Mouse (Mus musculus) midbrain, embryonic 14.5 days (tissue): Measurements from ENCODE around the gene Stambp. TPM values are rescaled to one million over a fixed set of nuclear protein-coding genes. Genes with fewer than 3 reads are reported as not detected.

Experiments
- ATAC-seq: fragments of 200-750 bp; cut with Nextera tagmentation; 2 replicates; pipeline ENCODE4 v1.8.0; 2017; ENCODE audit warnings: moderate number of reproducible peaks, moderate library complexity; ENCODE audit not compliant: low FRiP score, low TSS enrichment
- DNase-seq: peaks from one replicate; pipeline ENCODE4 v3.0.0-alpha.2; 2015
- H3K27ac ChIP-seq: fragments of 300-500 bp; sonication (generic); replicated peaks from 2 replicates; pipeline ENCODE4 v1.5.1; 2014; ENCODE audit warnings: mild to moderate bottlenecking, low read depth, low read length, moderate library complexity
- H3K27me3 ChIP-seq: fragments of 300-500 bp; sonication (generic); 2 replicates; pipeline ENCODE4 v1.6.1; 2014; ENCODE audit warnings: low read length, control low read depth, mixed read lengths; ENCODE audit not compliant: control insufficient read depth, insufficient read depth
- H3K36me3 ChIP-seq: fragments of 300-500 bp; sonication (generic); 2 replicates; pipeline ENCODE4 v1.6.1; 2014; ENCODE audit warnings: low read length, control low read depth; ENCODE audit not compliant: control insufficient read depth, insufficient read depth
- H3K4me1 ChIP-seq: fragments of 300-500 bp; sonication (generic); 2 replicates; pipeline ENCODE4 v1.6.1; 2014; ENCODE audit warnings: mild to moderate bottlenecking, antibody characterized with exemption, low read length, control low read depth; ENCODE audit not compliant: control insufficient read depth, insufficient read depth
- H3K4me2 ChIP-seq: fragments of 300-500 bp; sonication (generic); 2 replicates; pipeline ENCODE4 v1.6.1; 2014; ENCODE audit warnings: mild to moderate bottlenecking, low read length, moderate library complexity
- H3K4me3 ChIP-seq: fragments of 300-500 bp; sonication (generic); replicated peaks from 2 replicates; pipeline ENCODE4 v1.5.1; 2014; ENCODE audit warnings: low read depth, low read length
- H3K9ac ChIP-seq: fragments of 300-500 bp; sonication (generic); replicated peaks from 2 replicates; pipeline ENCODE4 v1.6.1; 2014; ENCODE audit warnings: mild to moderate bottlenecking, low read length, moderate library complexity
- H3K9me3 ChIP-seq: fragments of 300-500 bp; sonication (generic); 2 replicates; pipeline ENCODE4 v1.6.1; 2016; ENCODE audit warnings: low read length, control low read depth, mixed read lengths; ENCODE audit not compliant: control insufficient read depth
- WGBS: fragments of 180-500 bp; shearing (Covaris S2); extraction: QIAGEN DNeasy Blood & Tissue Kit; methylation state at CpG from one replicate; pipeline ENCODE4 v1.1.7; 2014; 5-methylcytosine and 5-hydroxymethylcytosine counted together
- polyA plus RNA-seq: library from polyadenylated mRNA; unstranded; fragments of >200 nt; fragmentation: Nextera tagmentation; extraction: Ambion mirVana; gene quantifications from 2 replicates; pipeline ENCODE4 v1.2.1, GENCODE M21; 2014

The Stambp gene
- polyA plus RNA-seq, 1 experiment from 2014 or later, result 63.6 TPM

DNA sequence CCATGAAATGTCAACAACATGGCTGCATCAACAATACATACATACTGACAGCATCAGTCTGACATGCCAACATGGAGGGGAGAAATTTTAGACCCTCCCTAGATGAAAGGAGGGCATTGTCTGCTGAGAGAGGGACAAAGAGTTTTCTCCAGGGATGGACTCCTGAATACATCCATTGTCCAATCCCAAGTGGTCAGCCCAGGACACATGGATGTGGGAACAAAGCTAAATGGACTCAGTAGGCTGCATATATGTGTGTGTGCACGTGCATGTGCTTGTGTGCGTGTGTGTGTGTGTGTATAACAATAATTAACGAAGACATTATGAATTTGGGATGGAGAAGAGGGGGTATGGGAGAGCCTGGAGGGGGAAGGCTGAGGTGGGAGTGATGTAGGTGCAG is 26.8 kb downstream of the Stambp start:
- no peak overlapping the region for H3K4me3 ChIP-seq
- H3K9ac ChIP-seq, result no peak overlapping the region
- DNase-seq (no peak), ATAC-seq (no peak)
- no peaks in the 10 kb centered on the region for H3K27me3 ChIP-seq
- peaks cover 27% of the 10 kb centered on the region for H3K36me3 ChIP-seq
- no peaks in the 10 kb centered on the region for H3K4me1 ChIP-seq
- H3K4me2 ChIP-seq, result no peak overlapping the region
- no peaks in the 10 kb centered on the region for H3K9me3 ChIP-seq
- no peak overlapping the region for H3K27ac ChIP-seq
- 73% methylated on average over 3 of the region's 3 CpGs for WGBS

DNA sequence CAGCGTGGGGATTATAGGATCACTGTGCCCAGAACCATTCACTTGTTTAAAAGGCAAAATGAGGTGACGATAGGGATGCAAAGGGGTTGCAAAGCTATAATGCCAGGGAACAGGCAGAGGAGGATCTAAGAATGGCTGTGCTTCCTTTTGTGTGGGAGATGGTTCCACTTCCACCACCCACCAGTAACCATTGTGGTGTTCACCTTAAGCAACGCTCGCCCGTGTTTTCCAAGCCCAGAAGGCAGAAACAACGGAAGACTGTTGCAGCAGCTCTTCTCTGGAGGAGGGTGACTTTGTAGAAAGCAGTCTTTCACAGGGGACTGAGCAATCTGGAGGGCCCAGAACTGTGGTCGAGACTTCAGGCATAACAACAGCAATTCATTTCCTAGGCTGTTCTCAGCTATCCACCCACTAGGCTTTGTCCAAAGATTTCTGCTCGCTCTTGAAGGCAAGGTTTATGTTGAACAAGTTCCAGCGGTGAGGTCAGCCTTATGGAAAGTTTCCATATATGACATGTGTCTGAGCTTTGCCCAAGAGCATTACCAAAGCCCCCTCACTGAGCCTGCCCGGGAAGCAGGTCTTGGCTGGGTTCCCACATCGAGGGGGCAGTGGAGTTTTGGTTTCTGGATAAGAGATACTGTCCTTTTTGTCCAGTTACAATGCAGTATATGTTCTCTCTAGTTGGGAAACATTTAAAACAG is 30.6 kb downstream of the Stambp start:
- H3K27me3 ChIP-seq, result no peaks in the 10 kb centered on the region
- no peaks in the 10 kb centered on the region for H3K4me1 ChIP-seq
- 77% methylated on average over 11 of the region's 11 CpGs for WGBS
- H3K9ac ChIP-seq, result no peak overlapping the region
- H3K9me3 ChIP-seq, result no peaks in the 10 kb centered on the region
- ATAC-seq, result no peak
- H3K4me3 ChIP-seq, result no peak overlapping the region
- H3K27ac ChIP-seq, result no peak overlapping the region
- peak; percentile 3 for DNase-seq
- H3K4me2 ChIP-seq, result no peak overlapping the region
- peaks cover 21% of the 10 kb centered on the region for H3K36me3 ChIP-seq

DNA sequence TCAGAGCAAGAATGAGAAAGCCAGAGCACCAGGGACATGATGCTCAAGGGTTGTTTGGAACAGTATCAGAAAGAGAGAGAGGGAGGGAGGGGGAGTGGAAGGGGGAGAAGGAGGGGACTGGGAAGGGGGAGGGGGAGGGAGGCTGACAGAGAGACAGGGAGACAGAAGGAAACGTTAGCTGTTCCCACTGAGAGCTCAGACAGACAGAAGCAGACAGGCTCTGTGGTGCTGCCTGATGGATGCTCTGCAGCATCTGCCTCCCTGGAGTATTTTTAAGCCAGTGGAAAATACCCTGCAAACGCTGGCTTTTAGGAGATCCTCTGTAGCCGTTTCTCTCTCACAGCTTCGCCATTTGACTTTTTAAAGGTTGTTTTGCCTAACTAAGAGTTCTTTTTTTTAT is 32.5 kb downstream of the Stambp start:
- Histone ChIP-seq H3K9ac (no peak overlapping the region), H3K36me3 (peaks cover 5% of the 10 kb centered on the region; the same call in 1 of the 2 replicates), H3K27me3 (no peaks in the 10 kb centered on the region), H3K4me2 (no peak overlapping the region), H3K27ac (no peak overlapping the region), H3K4me3 (no peak overlapping the region), H3K4me1 (0 out of 2 replicates have a peak, but pooled peaks cover 3% of the 10 kb centered on the region), H3K9me3 (no peaks in the 10 kb centered on the region)
- DNase-seq, result peak; percentile 36
- 44% methylated on average over 4 of the region's 4 CpGs for WGBS
- no peak for ATAC-seq

DNA sequence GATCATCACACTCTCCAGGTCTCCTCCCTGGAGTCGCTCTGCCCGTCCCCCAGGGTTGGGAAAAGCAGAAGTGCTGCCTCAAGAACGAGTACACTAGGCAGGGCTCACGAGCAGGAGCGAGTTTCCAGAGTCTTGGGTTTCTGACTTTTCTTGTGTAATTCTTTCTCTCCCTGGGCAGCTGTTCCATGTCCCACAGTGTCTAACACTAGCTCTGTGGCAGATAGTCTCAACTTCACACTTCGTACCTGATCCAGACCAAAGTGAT is 35.8 kb downstream of the Stambp start:
- 37% methylated on average over 6 of the region's 6 CpGs for WGBS
- Histone ChIP-seq H3K27ac (no peak overlapping the region), H3K9me3 (no peaks in the 10 kb centered on the region), H3K4me3 (no peak overlapping the region), H3K27me3 (no peaks in the 10 kb centered on the region), H3K36me3 (no peaks in the 10 kb centered on the region), H3K4me1 (0 out of 2 replicates have a peak, but pooled peaks cover 3% of the 10 kb centered on the region), H3K9ac (no peak overlapping the region), H3K4me2 (no peak overlapping the region)
- no peak for ATAC-seq
- DNase-seq, result no peak

GRCm38 (mm10) chr6:83536028-83536794 is 36.3 kb downstream of the Stambp start, which contains the start of gene Actg2:
Gene Actg2, minus strand, starts transcription at chr6:83536265.
- no peak within 1 kb of the TSS for H3K4me2 ChIP-seq
- no peaks in the 10 kb centered on the region for H3K27me3 ChIP-seq
- ATAC-seq (no peak), DNase-seq (peak; percentile 2)
- H3K36me3 ChIP-seq, result no peaks in the 10 kb centered on the region
- H3K4me1 ChIP-seq, result 0 out of 2 replicates have a peak, but pooled peaks cover 3% of the 10 kb centered on the region
- no peak within 1 kb of the TSS for H3K27ac ChIP-seq
- no peak within 1 kb of the TSS for H3K9ac ChIP-seq
- WGBS, result 68% methylated on average over 12 of the region's 12 CpGs
- H3K4me3 ChIP-seq, result no peak within 1 kb of the TSS
- no peaks in the 10 kb centered on the region for H3K9me3 ChIP-seq

GRCm38 (mm10) chr6:83532608-83533007 is 39.9 kb downstream of the Stambp start:
- no peak overlapping the region for H3K9ac ChIP-seq
- no peak for ATAC-seq
- no peak overlapping the region for H3K4me3 ChIP-seq
- 0 out of 2 replicates have a peak, but pooled peaks cover 3% of the 10 kb centered on the region for H3K4me1 ChIP-seq
- H3K4me2 ChIP-seq, result no peak overlapping the region
- H3K9me3 ChIP-seq, result no peaks in the 10 kb centered on the region
- no peak for DNase-seq
- 78% methylated on average over 2 of the region's 2 CpGs for WGBS
- no peaks in the 10 kb centered on the region for H3K36me3 ChIP-seq
- H3K27ac ChIP-seq, result no peak overlapping the region
- no peaks in the 10 kb centered on the region for H3K27me3 ChIP-seq

DNA sequence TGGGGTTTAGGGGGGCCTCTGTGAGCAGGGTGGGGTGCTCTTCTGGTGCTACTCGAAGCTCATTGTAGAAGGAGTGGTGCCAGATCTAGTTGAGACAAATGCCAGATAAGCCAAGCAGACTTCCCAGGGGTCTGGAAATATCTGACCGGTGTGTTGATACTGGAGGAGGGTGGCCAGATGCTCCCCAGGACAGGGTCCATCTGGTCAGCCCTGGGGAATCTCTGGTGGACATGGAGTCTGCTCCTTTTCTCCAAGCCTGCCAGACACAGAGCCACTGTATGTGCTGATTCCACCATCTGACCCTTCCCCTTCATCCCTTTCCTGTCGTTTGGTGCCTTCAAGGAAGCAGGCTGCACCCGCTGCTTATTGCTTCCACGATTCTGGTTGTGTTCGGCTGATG is 49.3 kb downstream of the Stambp start:
- WGBS, result 76% methylated on average over 6 of the region's 6 CpGs
- no peaks in the 10 kb centered on the region for H3K36me3 ChIP-seq
- no peaks in the 10 kb centered on the region for H3K9me3 ChIP-seq
- H3K27ac ChIP-seq, result no peak overlapping the region
- no peak overlapping the region for H3K4me3 ChIP-seq
- ATAC-seq (no peak), DNase-seq (no peak)
- no peak overlapping the region for H3K4me2 ChIP-seq
- H3K9ac ChIP-seq, result no peak overlapping the region
- no peaks in the 10 kb centered on the region for H3K4me1 ChIP-seq
- no peaks in the 10 kb centered on the region for H3K27me3 ChIP-seq

DNA sequence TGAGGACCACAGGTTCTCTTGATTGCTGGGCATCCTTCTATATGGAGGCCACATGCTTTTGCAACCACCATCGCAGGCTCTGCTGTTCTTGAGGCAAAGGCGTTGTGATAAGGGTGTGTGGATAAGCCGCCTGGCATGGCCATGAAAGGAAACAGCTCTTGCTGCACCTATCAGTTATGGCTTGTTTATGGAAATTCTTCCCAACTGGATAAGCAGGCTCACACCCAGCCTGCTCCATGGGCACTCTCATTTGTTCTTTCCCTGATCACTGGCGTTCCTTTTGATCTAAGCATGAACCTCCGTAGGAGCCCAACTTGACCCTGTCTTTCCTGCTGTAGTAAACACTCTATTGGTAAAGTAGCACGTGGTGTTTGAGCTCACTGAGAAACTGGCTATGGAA is 50.7 kb downstream of the Stambp start:
- Histone ChIP-seq H3K4me3 (no peak overlapping the region), H3K27me3 (no peaks in the 10 kb centered on the region), H3K36me3 (no peaks in the 10 kb centered on the region), H3K9ac (no peak overlapping the region), H3K4me1 (no peaks in the 10 kb centered on the region), H3K4me2 (no peak overlapping the region), H3K27ac (no peak overlapping the region), H3K9me3 (no peaks in the 10 kb centered on the region)
- ATAC-seq, result no peak
- DNase-seq, result no peak
- WGBS, result 76% methylated on average over 6 of the region's 6 CpGs

DNA sequence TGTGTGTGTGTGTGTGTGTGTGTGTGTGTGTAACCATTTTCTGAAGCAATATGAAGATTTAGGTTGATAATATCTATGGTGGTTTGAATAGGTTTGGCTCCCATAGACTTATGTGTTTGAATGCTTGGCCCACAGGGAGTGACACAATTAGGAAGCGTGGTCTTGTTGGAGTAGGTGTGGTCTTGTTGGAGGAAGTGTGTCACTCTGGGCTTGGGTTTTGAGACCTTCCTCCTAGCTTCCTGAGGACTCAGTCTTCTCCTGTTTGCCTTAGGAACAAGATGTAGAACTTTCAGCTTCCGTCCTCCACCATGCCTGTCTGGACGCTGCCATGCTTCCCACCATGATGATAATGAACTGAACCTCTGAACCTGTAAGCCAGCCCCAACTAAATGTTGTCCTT is 53.9 kb downstream of the Stambp start:
- Histone ChIP-seq H3K9ac (no peak overlapping the region), H3K4me2 (no peak overlapping the region), H3K4me3 (no peak overlapping the region), H3K27me3 (no peaks in the 10 kb centered on the region), H3K27ac (no peak overlapping the region), H3K4me1 (no peaks in the 10 kb centered on the region), H3K36me3 (no peaks in the 10 kb centered on the region), H3K9me3 (no peaks in the 10 kb centered on the region)
- ATAC-seq (no peak), DNase-seq (no peak)
- WGBS, result 83% methylated on average over 3 of the region's 3 CpGs
